Mouse (Mus musculus): ENCODE results near the gene Zbtb18.

DNA sequence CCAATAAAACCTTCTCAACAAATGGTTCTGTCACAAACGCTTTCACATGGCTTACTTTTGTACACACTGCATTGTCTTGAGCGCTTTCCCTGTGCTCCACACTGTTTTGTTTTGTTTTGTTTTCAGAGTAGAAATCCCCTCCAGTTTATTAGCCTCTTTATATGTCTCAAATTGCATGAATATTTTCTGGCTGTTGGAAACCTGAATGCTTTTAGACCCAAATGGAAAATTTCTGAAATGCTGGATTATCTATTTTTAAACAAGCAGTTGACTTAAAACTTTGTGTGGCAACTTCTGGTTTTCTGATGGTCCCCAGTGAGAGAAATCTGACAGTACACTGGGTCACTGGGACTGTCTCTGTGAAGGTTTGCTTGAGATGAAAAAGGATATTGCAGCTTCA, 6.8 kb downstream of the Zbtb18 start:
- TF ChIP-seq CTCF (IDR thresholded peaks at IDR 0.05; ENCODE audit: borderline replicate concordance, insufficient read depth, low read length) (no peak), POLR2A (IDR thresholded peaks at IDR 0.05; ENCODE audit: low read depth, low read length) (no peak)

All from embryonic fibroblast, embryonic 13.5 days (primary cell).